Mouse (Mus musculus) myocyte (in vitro differentiated cells): ENCODE measurements around the gene Ahcyl1.

Experiments
- CEBPB ChIP-seq: IDR thresholded peaks from 2 replicates; pipeline ENCODE4 v1.6.1; 2011; ENCODE audit warnings: mild to moderate bottlenecking, moderate library complexity; ENCODE audit not compliant: poor library complexity, insufficient read depth, severe bottlenecking
- MAX ChIP-seq: IDR thresholded peaks from one replicate; pipeline ENCODE4 v1.6.1; 2011; ENCODE audit warnings: low read depth, mild to moderate bottlenecking, control low read depth
- MYOG ChIP-seq, 3 experiments: IDR thresholded peaks; one replicate each; pipeline ENCODE4 v1.6.1; 2011; ENCODE audit warnings: control low read depth in 2 of 3, low read depth in 2 of 3, mild to moderate bottlenecking in 2 of 3; ENCODE audit not compliant: insufficient read length in 2 of 3, control insufficient read depth in 1 of 3, insufficient read depth in 1 of 3
- POLR2A ChIP-seq: IDR thresholded peaks from one replicate; pipeline ENCODE4 v1.6.1; 2011; ENCODE audit warnings: low read depth, mild to moderate bottlenecking, control low read depth, moderate library complexity; ENCODE audit not compliant: insufficient read length
- TCF12 ChIP-seq: IDR thresholded peaks from one replicate; pipeline ENCODE4 v1.6.1; 2011; ENCODE audit warnings: mild to moderate bottlenecking, control low read depth; ENCODE audit not compliant: poor library complexity, insufficient read depth, severe bottlenecking

DNA sequence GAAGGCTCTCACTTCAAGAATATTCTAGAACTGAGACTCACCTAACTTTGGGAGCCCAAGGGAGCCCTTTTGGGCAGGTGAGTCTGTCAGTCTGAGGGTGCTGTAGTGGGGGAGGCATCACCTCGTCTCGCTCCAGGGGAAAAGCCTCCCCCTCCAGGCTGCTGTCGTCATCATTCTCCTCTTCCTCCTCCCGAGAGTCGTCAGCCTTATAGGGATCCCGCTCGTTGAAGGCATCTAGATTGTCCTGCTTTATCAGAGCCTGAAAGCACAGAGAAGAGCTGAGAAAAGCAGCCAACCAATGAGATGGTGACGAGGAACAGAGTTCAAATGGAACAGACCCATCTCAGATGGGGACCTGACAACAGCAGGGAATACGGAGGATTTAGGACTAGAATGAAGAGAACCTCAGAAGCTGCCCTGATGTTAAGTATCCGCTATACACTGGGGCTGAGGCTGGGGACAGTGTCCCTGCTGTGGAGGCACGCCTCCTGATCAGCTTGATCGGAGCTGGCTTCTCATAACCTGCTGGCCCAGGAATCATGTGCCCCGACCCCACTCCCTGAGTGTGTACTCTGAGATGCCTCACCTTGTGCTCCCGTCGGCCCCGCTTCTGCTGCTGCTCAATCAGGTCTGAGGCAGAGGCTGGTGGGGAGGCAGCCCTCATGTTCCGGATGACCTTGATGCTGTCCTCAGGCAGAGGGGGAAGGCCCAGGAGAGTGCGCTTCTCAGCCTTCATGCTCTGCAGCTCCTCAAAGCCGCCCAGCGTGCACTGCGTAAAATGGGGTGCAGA, 74.9 kb downstream of the Ahcyl1 start:
- no peak for TF ChIP-seq POLR2A
- no peak for TF ChIP-seq MYOG (IDR thresholded peaks at IDR 0.05; ENCODE audit: control insufficient read depth in 1 of 3, insufficient read depth in 1 of 3, insufficient read length in 2 of 3, low read depth in 2 of 3)
- TF ChIP-seq TCF12: no peak
- TF ChIP-seq CEBPB: no peak
- no peak for TF ChIP-seq MAX
